13 mouse cellular contexts compared by ENCODE assay signal in the genomic region with DNA sequence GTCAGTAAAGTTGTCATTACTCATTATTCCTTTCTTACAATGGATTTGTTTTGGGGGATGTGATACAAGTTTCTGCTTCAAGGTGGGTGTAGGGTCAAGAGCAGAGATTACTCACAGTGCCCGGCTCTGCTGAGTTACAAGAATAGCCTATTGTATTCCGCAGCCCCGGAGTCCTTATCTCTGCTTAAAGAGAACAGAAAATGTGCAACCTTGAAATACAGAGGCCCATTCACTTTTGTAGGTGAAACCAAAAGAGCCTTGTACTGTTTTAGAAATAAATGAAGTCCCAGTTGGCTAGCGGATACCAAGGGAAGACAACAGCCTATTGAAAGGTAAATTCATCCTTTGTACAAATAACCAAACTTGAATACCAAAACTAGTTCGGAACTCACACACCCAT. TPM values are rescaled to one million over a fixed set of nuclear protein-coding genes. Genes with fewer than 3 reads are reported as not detected.
DNase-seq lines count a peak whose midpoint lies in the region; ATAC-seq lines count a peak whose summit lies in the region.
"Had no signal": no experiment of that assay in that cellular context is flagged by ENCODE, and none has a peak within 500 bp of the region (broad histone marks: within the 10 kb centered on the region; RNA-seq: fewer than 3 reads in every experiment).

No protein-coding gene starts in this region.

- peaks cover 9% of the 10 kb centered on the region; the same call in 1 of the 2 replicates for H3K4me1 ChIP-seq in lung, embryonic 16.5 days (replicated peaks; ENCODE audit: control insufficient read depth, insufficient read depth, low read length)
- peaks cover 16% of the 10 kb centered on the region for H3K4me1 ChIP-seq in heart, embryonic 15.5 days (replicated peaks)
- 0 out of 2 replicates have a peak, but pooled peaks cover 6% of the 10 kb centered on the region for H3K4me1 ChIP-seq in stomach, embryonic 15.5 days
- H3K4me1 ChIP-seq: hindbrain, embryonic 13.5 days; neural tube, embryonic 15.5 days had no signal

- H3K27me3 ChIP-seq in lung, embryonic 16.5 days (ENCODE audit: control insufficient read depth, insufficient read depth, low read depth, low read length), result no peaks in the 10 kb centered on the region
- H3K27me3 ChIP-seq in heart, embryonic 15.5 days, result no peaks in the 10 kb centered on the region
- no peaks in the 10 kb centered on the region for H3K27me3 ChIP-seq in stomach, embryonic 15.5 days (replicated peaks)
- H3K27me3 ChIP-seq: hindbrain, embryonic 13.5 days; neural tube, embryonic 15.5 days had no signal

- peak; percentile 22 for DNase-seq in adrenal gland, postnatal 14 days
- no peak for DNase-seq in adrenal gland, postnatal 4 days (ENCODE audit: low spot score in 2 of 2)
- DNase-seq in lung, postnatal 14 days, result no peak
- DNase-seq in spleen, postnatal 4 days (ENCODE audit: low spot score in 2 of 2), result no peak
- DNase-seq: right cerebral cortex, postnatal 14 days had no signal

- H3K4me2 ChIP-seq in lung, embryonic 16.5 days (ENCODE audit: low read depth, low read length), result peak overlapping the region; percentile 46
- peak overlapping the region; percentile 47 for H3K4me2 ChIP-seq in heart, embryonic 15.5 days
- peak overlapping the region; percentile 29 for H3K4me2 ChIP-seq in stomach, embryonic 15.5 days
- H3K4me2 ChIP-seq: hindbrain, embryonic 13.5 days; neural tube, embryonic 15.5 days had no signal

- H3K36me3 ChIP-seq in lung, embryonic 16.5 days (ENCODE audit: control insufficient read depth, insufficient read depth, low read length), result no peaks in the 10 kb centered on the region
- H3K36me3 ChIP-seq in heart, embryonic 15.5 days, result no peaks in the 10 kb centered on the region
- no peaks in the 10 kb centered on the region for H3K36me3 ChIP-seq in stomach, embryonic 15.5 days
- H3K36me3 ChIP-seq: G1E; hindbrain, embryonic 13.5 days; neural tube, embryonic 15.5 days had no signal

- peak overlapping the region; percentile 47; the same call in 1 of the 2 replicates for H3K9ac ChIP-seq in lung, embryonic 16.5 days (ENCODE audit: low read length)
- H3K9ac ChIP-seq in heart, embryonic 15.5 days, result no peak overlapping the region
- H3K9ac ChIP-seq in stomach, embryonic 15.5 days, result no peak overlapping the region
- H3K9ac ChIP-seq: hindbrain, embryonic 13.5 days; neural tube, embryonic 15.5 days had no signal

- WGBS in lung, embryonic 16.5 days, result 34% methylated on average over 5 of the region's 5 CpGs
- 28% methylated on average over 5 of the region's 5 CpGs for WGBS in heart, embryonic 15.5 days
- WGBS in stomach, embryonic 15.5 days, result 53% methylated on average over 5 of the region's 5 CpGs

- peak overlapping the region; percentile 16; the same call in 1 of the 2 replicates for H3K4me3 ChIP-seq in lung, embryonic 16.5 days (ENCODE audit: low read length)
- H3K4me3 ChIP-seq in heart, embryonic 15.5 days, result no peak overlapping the region
- no peak overlapping the region for H3K4me3 ChIP-seq in stomach, embryonic 15.5 days (replicated peaks)
- H3K4me3 ChIP-seq: hindbrain, embryonic 13.5 days; neural tube, embryonic 15.5 days had no signal

- H3K27ac ChIP-seq in lung, embryonic 16.5 days (ENCODE audit: low read length), result peak overlapping the region; percentile 96
- peak overlapping the region; percentile 85 for H3K27ac ChIP-seq in heart, embryonic 15.5 days
- H3K27ac ChIP-seq in stomach, embryonic 15.5 days, result peak overlapping the region; percentile 82
- H3K27ac ChIP-seq: hindbrain, embryonic 13.5 days; neural tube, embryonic 15.5 days had no signal

- H3K9me3 ChIP-seq in lung, embryonic 16.5 days (ENCODE audit: control insufficient read depth, low read length), result no peaks in the 10 kb centered on the region
- H3K9me3 ChIP-seq in heart, embryonic 15.5 days (replicated peaks), result no peaks in the 10 kb centered on the region
- no peaks in the 10 kb centered on the region for H3K9me3 ChIP-seq in stomach, embryonic 15.5 days
- H3K9me3 ChIP-seq: G1E; hindbrain, embryonic 13.5 days; neural tube, embryonic 15.5 days had no signal

- ATAC-seq in lung, embryonic 16.5 days (ENCODE audit: low read depth), result no peak
- ATAC-seq in heart, embryonic 15.5 days (replicated peaks; ENCODE audit: insufficient number of reproducible peaks, insufficient read depth, low FRiP score, low read depth), result no peak
- peak; percentile 63 for ATAC-seq in stomach, embryonic 15.5 days (ENCODE audit: insufficient read depth, low FRiP score, low read depth)
- ATAC-seq in megakaryocyte progenitor cell, adult 5-6 weeks (replicated peaks; ENCODE audit: poor library complexity), result no peak
- ATAC-seq: midbrain, embryonic 16.5 days had no signal

RNA-seq across cellular contexts. Expression of a gene that starts 42.2 kb away (rescaled TPM):
- total RNA-seq in adrenal gland, postnatal 14 days (2021), result 39.4 and 44.2 TPM in 2 replicates
- 10 to 100 TPM; 70.5 to 76.6 TPM for total RNA-seq in adrenal gland, postnatal 4 days (2021)
- polyA plus RNA-seq in lung, embryonic 16.5 days (2015; fragmentation: Nextera tagmentation; extraction: Ambion mirVana), result 63.6 and 64.9 TPM in 2 replicates
- 70.3 and 70.6 TPM in 2 replicates for polyA plus RNA-seq in heart, embryonic 15.5 days (2015; fragmentation: Nextera tagmentation; extraction: Ambion mirVana)
- 44.2 and 47.4 TPM in 2 replicates for polyA plus RNA-seq in stomach, embryonic 15.5 days (2015; fragmentation: Nextera tagmentation; extraction: Ambion mirVana)
- total RNA-seq in megakaryocyte progenitor cell, adult 5-6 weeks (2015), result 68.1 and 70.0 TPM in 2 replicates
- total RNA-seq in megakaryocyte progenitor cell, adult 5-6 weeks (2017), result 56.1 and 62.7 TPM in 2 replicates
